Mouse (Mus musculus): ENCODE measurements around the gene Btbd9.

GRCm38 (mm10) chr17:30326906-30327305 lies 249.4 kb downstream of the Btbd9 start:
- TF ChIP-seq CTCF (conservative IDR thresholded peaks at IDR 0.05; ENCODE audit: low read length), result no peak
- no peak for TF ChIP-seq POU5F1 (IDR thresholded peaks at IDR 0.05; ENCODE audit: borderline replicate concordance, low read length)
